Mouse (Mus musculus) embryonic facial prominence, embryonic 12.5 days (tissue): ENCODE measurements at regions not wholly inside any gene's neighbourhood (a gene's known extent, or its start where the extent isn't known, plus 50 kb on each side); places are given as distances from the start of the nearest gene placed in this dataset.

Source experiments
- ATAC-seq: fragments of 200-750 bp; cut with Nextera tagmentation; 2 replicates; pipeline ENCODE4 v1.8.0; 2017; ENCODE audit not compliant: insufficient number of reproducible peaks, insufficient read depth, low FRiP score, low TSS enrichment
- H3K27ac ChIP-seq: fragments of 300-500 bp; sonication (generic); 2 replicates; pipeline ENCODE4 v1.5.1; 2016; ENCODE audit warnings: mild to moderate bottlenecking
- H3K27me3 ChIP-seq: fragments of 300-500 bp; sonication (generic); 2 replicates; pipeline ENCODE4 v1.6.1; 2016; ENCODE audit warnings: mild to moderate bottlenecking, moderate library complexity
- H3K36me3 ChIP-seq: fragments of 300-500 bp; sonication (generic); 2 replicates; pipeline ENCODE4 v1.6.1; 2016; ENCODE audit warnings: mild to moderate bottlenecking
- H3K4me1 ChIP-seq: fragments of 300-500 bp; sonication (generic); 2 replicates; pipeline ENCODE4 v1.6.1; 2016
- H3K4me2 ChIP-seq: fragments of 300-500 bp; sonication (generic); replicated peaks from 2 replicates; pipeline ENCODE4 v1.6.1; 2016; ENCODE audit warnings: mild to moderate bottlenecking, moderate library complexity
- H3K4me3 ChIP-seq: fragments of 300-500 bp; sonication (generic); 2 replicates; pipeline ENCODE4 v1.5.1; 2016; ENCODE audit warnings: mild to moderate bottlenecking
- H3K9ac ChIP-seq: fragments of 300-500 bp; sonication (generic); 2 replicates; pipeline ENCODE4 v1.6.1; 2016; ENCODE audit warnings: mild to moderate bottlenecking, moderate library complexity
- H3K9me3 ChIP-seq: fragments of 300-500 bp; sonication (generic); 2 replicates; pipeline ENCODE4 v1.6.1; 2016; ENCODE audit warnings: mild to moderate bottlenecking, moderate library complexity
- WGBS: fragments of 180-500 bp; shearing (Covaris S2); methylation state at CpG from one replicate; pipeline ENCODE4 v1.1.7; 2016; 5-methylcytosine and 5-hydroxymethylcytosine counted together

DNA sequence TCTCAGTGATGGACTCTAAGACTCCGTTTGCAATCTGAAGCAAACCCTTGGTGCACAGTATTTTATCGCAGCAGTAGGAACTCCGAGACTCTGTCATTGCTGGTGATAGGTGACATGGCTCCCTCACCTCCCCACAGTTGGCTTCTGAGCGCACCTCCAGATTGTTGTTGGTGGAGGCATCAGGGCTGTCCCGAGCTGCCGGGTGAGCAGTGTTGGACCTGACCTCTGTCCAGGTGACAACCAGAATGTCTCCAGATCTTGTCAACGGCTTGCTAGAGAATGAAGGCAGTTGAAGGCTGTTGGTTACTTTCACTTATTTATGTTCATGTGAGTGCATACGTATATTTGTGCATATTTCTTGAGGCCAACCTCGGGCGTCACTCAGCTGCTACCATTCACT is 55.0 kb upstream of the Eef2kmt start:
- H3K4me3 ChIP-seq = no peak overlapping the region
- no peaks in the 10 kb centered on the region for H3K36me3 ChIP-seq
- H3K4me1 ChIP-seq = no peaks in the 10 kb centered on the region
- H3K4me2 ChIP-seq = no peak overlapping the region
- peaks cover 21% of the 10 kb centered on the region for H3K27me3 ChIP-seq
- ATAC-seq = no peak
- H3K9ac ChIP-seq = no peak overlapping the region
- no peak overlapping the region for H3K27ac ChIP-seq
- WGBS = 84% methylated on average over 10 of the region's 10 CpGs
- H3K9me3 ChIP-seq = no peaks in the 10 kb centered on the region

DNA sequence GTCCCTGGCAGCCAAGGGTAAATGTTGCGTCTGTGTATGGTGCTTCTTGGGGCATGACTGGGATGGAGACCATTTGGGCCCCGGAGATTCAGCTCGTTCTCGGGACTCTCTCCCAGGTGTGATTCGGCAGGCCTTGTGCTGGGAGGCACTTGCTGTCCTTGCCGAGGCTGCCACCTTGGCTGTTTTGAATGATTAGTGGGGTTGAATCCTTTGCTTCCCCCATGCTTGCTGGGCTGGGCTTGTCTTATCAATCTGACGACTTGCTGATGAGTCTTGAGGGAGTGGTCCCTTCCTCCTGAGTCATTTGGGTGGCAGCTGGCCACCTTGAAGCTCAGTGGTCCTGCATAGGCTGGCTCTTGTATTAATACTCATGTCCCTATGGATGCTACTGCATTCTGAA is 52.0 kb upstream of the Eef2kmt start:
- WGBS = 77% methylated on average over 7 of the region's 7 CpGs
- H3K27ac ChIP-seq = no peak overlapping the region
- H3K4me3 ChIP-seq = no peak overlapping the region
- ATAC-seq = no peak
- H3K36me3 ChIP-seq = no peaks in the 10 kb centered on the region
- H3K4me1 ChIP-seq = no peaks in the 10 kb centered on the region
- H3K9ac ChIP-seq = no peak overlapping the region
- H3K27me3 ChIP-seq = peaks cover 21% of the 10 kb centered on the region
- H3K4me2 ChIP-seq = no peak overlapping the region
- H3K9me3 ChIP-seq = no peaks in the 10 kb centered on the region

DNA sequence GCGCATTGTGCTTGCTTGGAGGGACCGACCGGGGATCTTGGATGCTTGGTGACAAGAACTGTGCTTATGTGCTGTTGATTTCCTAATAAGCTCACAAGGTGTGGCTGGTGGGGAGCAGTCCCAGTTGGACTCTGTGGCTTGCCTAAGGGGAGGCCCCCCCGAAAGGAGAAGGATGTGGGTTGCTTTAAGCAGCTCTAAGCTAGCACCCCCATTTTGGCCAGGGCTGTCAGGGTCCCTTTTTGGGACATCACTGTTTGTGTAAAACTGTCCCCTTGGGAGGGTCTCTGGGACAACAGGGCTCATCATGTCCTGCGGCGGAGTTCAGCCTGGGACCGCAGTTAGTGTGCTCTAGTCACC is 51.4 kb upstream of the Eef2kmt start:
- Histone ChIP-seq H3K4me2 (peak overlapping the region; percentile 89), H3K9me3 (no peaks in the 10 kb centered on the region), H3K4me1 (no peaks in the 10 kb centered on the region), H3K9ac (no peak overlapping the region), H3K27ac (no peak overlapping the region), H3K4me3 (peak overlapping the region; percentile 39), H3K36me3 (no peaks in the 10 kb centered on the region), H3K27me3 (peaks cover 21% of the 10 kb centered on the region)
- WGBS = 60% methylated on average over 7 of the region's 7 CpGs
- ATAC-seq = no peak; the same call in 1 of the 2 replicates

DNA sequence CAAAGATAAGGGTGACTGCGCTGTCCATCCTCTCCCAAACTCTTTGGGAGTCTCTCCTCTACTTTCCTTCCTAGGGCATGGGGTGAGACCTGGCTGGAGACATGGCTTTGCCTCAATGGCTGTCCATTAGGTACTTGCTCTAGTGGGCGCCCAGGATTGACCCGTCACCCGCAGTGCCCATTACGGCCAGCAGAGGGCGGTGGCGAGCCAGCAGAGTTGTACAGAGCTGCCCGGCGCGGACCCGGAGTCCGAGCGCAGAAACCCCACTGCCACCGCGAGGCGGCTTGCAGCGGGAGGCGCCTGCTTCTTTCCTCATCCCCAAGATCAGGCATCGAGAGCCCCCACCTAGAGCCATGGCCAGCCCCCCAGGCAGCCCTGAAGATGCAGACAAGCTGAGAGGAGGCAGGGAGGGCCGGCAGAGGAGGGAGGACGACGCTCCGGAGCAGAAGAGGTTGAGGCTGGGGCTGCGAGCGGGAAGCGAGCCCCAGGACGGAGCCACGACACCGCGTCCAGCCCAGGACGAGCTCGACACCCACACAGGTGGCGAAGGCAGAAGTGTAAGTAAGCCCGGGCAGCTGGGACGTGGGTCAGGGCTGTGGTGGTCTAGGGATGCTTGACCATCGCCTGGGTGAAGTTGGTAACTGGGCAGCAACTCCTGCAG is 50.9 kb upstream of the Eef2kmt start:
- H3K9ac ChIP-seq = peak overlapping the region; percentile 63
- peak overlapping the region; percentile 89 for H3K4me2 ChIP-seq
- H3K4me3 ChIP-seq = peak overlapping the region; percentile 39
- no peaks in the 10 kb centered on the region for H3K9me3 ChIP-seq
- H3K36me3 ChIP-seq = no peaks in the 10 kb centered on the region
- no peak overlapping the region for H3K27ac ChIP-seq
- H3K27me3 ChIP-seq = peaks cover 21% of the 10 kb centered on the region
- no peaks in the 10 kb centered on the region for H3K4me1 ChIP-seq
- peak; percentile 70 for ATAC-seq
- whole genome bisulfite sequencing = 1% methylated on average over 36 of the region's 36 CpGs
